Mouse (Mus musculus): Measurements from ENCODE around the gene Nmt1. TPM values are rescaled to one million over a fixed set of nuclear protein-coding genes. Genes with fewer than 3 reads are reported as not detected.

The Nmt1 gene
- polyA plus RNA-seq, 1 experiment from 2014 or later, result 26.8 TPM

Small RNA genes lying within 50 kb of the gene (microRNA-seq; reads per million reads assigned to microRNA genes)
- gene Mir6931, result not detected

Other genes starting within 250 kb of the Nmt1 start
- gene Gjc1, start 208.5 kb upstream of the Nmt1 start, polyA plus RNA-seq (2015; fragmentation: Nextera tagmentation; extraction: Ambion mirVana), result 25.8 and 28.2 TPM in 2 replicates
- 15.7 and 19.3 TPM in 2 replicates for gene Higd1b, start 192.3 kb upstream of the Nmt1 start, polyA plus RNA-seq (2015; fragmentation: Nextera tagmentation; extraction: Ambion mirVana)
- gene Eftud2, start 147.2 kb upstream of the Nmt1 start, polyA plus RNA-seq (2015; fragmentation: Nextera tagmentation; extraction: Ambion mirVana), result 133 and 134 TPM in 2 replicates
- 2.3 TPM in 2 replicates for gene Ccdc103, start 147.0 kb upstream of the Nmt1 start, polyA plus RNA-seq (2015; fragmentation: Nextera tagmentation; extraction: Ambion mirVana)
- not detected in 2 replicates for gene Fam187a, start 143.0 kb upstream of the Nmt1 start, polyA plus RNA-seq (2015; fragmentation: Nextera tagmentation; extraction: Ambion mirVana)
- 0.27 and 1.2 TPM in 2 replicates for gene Gfap, start 127.3 kb upstream of the Nmt1 start, polyA plus RNA-seq (2015; fragmentation: Nextera tagmentation; extraction: Ambion mirVana)
- gene Kif18b, start 103.1 kb upstream of the Nmt1 start, polyA plus RNA-seq (2015; fragmentation: Nextera tagmentation; extraction: Ambion mirVana), result 0.75 and 1.4 TPM in 2 replicates
- 6.0 and 7.9 TPM in 2 replicates for gene C1ql1, start 81.5 kb upstream of the Nmt1 start, polyA plus RNA-seq (2015; fragmentation: Nextera tagmentation; extraction: Ambion mirVana)
- 157 and 174 TPM in 2 replicates for gene Dcakd, start 143 bp downstream of the Nmt1 start, polyA plus RNA-seq (2015; fragmentation: Nextera tagmentation; extraction: Ambion mirVana)
- gene Plcd3, start 73.5 kb downstream of the Nmt1 start, polyA plus RNA-seq (2015; fragmentation: Nextera tagmentation; extraction: Ambion mirVana), result 2.8 and 3.6 TPM in 2 replicates
- 11.6 and 13.0 TPM in 2 replicates for gene Acbd4, start 73.5 kb downstream of the Nmt1 start, polyA plus RNA-seq (2015; fragmentation: Nextera tagmentation; extraction: Ambion mirVana)
- 4.1 and 4.2 TPM in 2 replicates for gene Hexim1, start 88.0 kb downstream of the Nmt1 start, polyA plus RNA-seq (2015; fragmentation: Nextera tagmentation; extraction: Ambion mirVana)
- gene Hexim2, start 104.2 kb downstream of the Nmt1 start, polyA plus RNA-seq (2015; fragmentation: Nextera tagmentation; extraction: Ambion mirVana), result 29.9 and 37.0 TPM in 2 replicates
- 5.7 and 6.3 TPM in 2 replicates for gene Fmnl1, start 142.9 kb downstream of the Nmt1 start, polyA plus RNA-seq (2015; fragmentation: Nextera tagmentation; extraction: Ambion mirVana)
- 2.3 and 3.1 TPM in 2 replicates for gene 1700023F06Rik, start 180.4 kb downstream of the Nmt1 start, polyA plus RNA-seq (2015; fragmentation: Nextera tagmentation; extraction: Ambion mirVana)
- gene Spata32, start 190.2 kb downstream of the Nmt1 start, polyA plus RNA-seq (2015; fragmentation: Nextera tagmentation; extraction: Ambion mirVana), result 1.2 and 1.3 TPM in 2 replicates
- 4.4 TPM in 2 replicates for gene Map3k14, start 239.3 kb downstream of the Nmt1 start, polyA plus RNA-seq (2015; fragmentation: Nextera tagmentation; extraction: Ambion mirVana)

Data from midbrain, embryonic 16.5 days (tissue).